Mouse (Mus musculus) CD8-positive naive resting alpha-beta T cell, adult 57 days (primary cell): Measurements from ENCODE around the gene Gck. TPM values are rescaled to one million over a fixed set of nuclear protein-coding genes. Genes with fewer than 3 reads are reported as not detected.

Experiments
- total RNA-seq: library from RNA; stranded (reverse); gene quantifications from one replicate; pipeline ENCODE4 v1.2.4, GENCODE M21; 2023

The Gck gene
- total RNA-seq, result not detected

DNA sequence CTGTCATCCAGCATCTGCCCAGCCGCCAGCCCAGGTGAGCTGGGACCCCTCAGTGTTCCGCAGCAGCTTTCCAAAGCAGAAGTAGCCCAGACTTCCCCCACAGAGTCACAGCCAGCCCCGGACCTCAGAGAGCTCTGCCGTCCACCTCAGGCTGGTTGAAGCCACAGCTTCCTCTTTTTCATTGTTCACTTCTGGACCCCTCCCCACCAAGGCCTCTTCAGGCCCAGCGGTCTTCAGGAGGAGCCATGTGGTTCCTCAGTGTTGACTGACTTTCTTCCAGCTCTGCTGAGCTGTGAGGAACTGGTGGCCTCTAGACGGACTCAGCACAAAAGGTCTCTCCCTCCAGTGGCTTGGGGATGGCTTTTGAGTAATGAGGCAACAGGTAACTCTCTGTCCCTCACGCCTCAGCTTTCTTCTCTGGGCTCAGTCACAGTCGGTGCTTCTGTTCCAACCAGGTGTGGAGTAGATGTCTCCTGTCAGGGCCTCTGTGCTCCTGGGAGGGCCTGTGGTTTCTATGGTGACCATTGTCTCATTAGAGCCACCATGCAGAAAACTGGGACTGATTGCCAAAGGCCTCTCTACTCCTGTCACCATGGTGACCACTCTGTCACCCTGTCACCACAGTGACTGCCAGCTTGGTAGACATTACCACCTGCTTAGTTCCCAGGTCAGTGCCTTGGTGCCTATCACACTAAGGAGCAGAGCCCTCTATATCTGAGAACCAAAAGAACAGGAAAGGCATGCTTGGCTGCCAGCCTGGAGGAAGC, at the start of gene Gck:
Gene Gck (minus strand): TSS at position 496 of the 767 bp plus-strand sequence.

GRCm38 (mm10) chr11:5955546-5956276, 5.8 kb upstream of the Gck start, which contains the start of gene Ykt6:
Gene Ykt6, plus strand, starts transcription at chr11:5955693.

DNA sequence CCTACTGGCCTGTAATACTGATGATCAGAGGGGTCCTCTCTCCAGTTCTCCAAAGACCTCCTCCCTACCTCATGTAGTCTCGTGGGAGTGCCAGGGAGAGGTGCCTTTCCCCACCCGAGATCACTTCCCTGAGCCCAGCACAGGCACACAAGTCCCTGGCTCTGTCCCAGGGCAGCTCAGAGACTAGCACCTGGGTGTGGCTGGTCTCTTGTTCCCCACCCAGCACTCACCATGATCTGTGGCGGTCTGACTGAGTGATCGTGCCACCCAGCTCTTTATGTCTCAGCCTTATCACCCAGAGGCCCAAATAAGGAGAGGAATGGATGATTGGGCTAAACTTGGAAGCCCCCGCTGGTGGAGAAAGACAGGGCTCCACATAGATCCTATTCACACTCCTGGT, 51.4 kb downstream of the Gck start, which contains the start of gene Myl7:
Gene Myl7 (minus strand): TSS at position 252 of the 400 bp plus-strand sequence.

GRCm38 (mm10) chr11:5877921-5878526, 71.9 kb downstream of the Gck start, which contains the start of gene Pold2:
Gene Pold2, minus strand, starts transcription at chr11:5878292.

GRCm38 (mm10) chr11:5861678-5862393, 88.0 kb downstream of the Gck start, which contains the start of gene Aebp1:
Gene Aebp1, plus strand, starts transcription at chr11:5861947.

Other genes starting within 250 kb of the Gck start
- 56.9 TPM for gene Mrps24, start 234.4 kb downstream of the Gck start, total RNA-seq
- 29.8 TPM for gene Urgcp, start 187.7 kb downstream of the Gck start, total RNA-seq
- gene Dbnl, start 161.6 kb downstream of the Gck start, total RNA-seq, result 118 TPM
- gene Pgam2, start 146.3 kb downstream of the Gck start, total RNA-seq, result not detected
- 38.4 TPM for gene Polm, start 112.1 kb downstream of the Gck start, total RNA-seq
- 1.3 TPM for gene Aebp1, start 88.1 kb downstream of the Gck start, total RNA-seq
- 60.2 TPM for gene Pold2, start 71.8 kb downstream of the Gck start, total RNA-seq
- gene Myl7, start 51.3 kb downstream of the Gck start, total RNA-seq, result not detected
- gene Ykt6, start 5.6 kb upstream of the Gck start, total RNA-seq, result 58.0 TPM
- 11.1 TPM for gene Camk2b, start 116.3 kb upstream of the Gck start, total RNA-seq
- 0.43 TPM for gene A730071L15Rik, start 249.9 kb upstream of the Gck start, total RNA-seq